Mouse (Mus musculus): Measurements from ENCODE around the gene Lmf1.

GRCm38 (mm10) chr17:25698446-25698845 lies 119.6 kb downstream of the Lmf1 start:
- TF ChIP-seq POLR2A (IDR thresholded peaks at IDR 0.05; ENCODE audit: borderline replicate concordance, control insufficient read depth, low read depth, low read length) (no peak), CTCF (IDR thresholded peaks at IDR 0.05; ENCODE audit: control insufficient read depth, insufficient read depth, low read length) (peak; percentile 61)

Measured in bone marrow, adult 2 months (tissue).